Mouse (Mus musculus) liver, embryonic 15.5 days (tissue): ENCODE results near the gene Pan3. TPM values are rescaled to one million over a fixed set of nuclear protein-coding genes. Genes with fewer than 3 reads are reported as not detected.

Experiments used
- ATAC-seq: fragments of 200-750 bp; cut with Nextera tagmentation; 2 replicates; pipeline ENCODE4 v1.8.0; 2017; ENCODE audit warnings: moderate number of reproducible peaks, mild to moderate bottlenecking, moderate library complexity; ENCODE audit not compliant: insufficient read depth
- H3K27ac ChIP-seq: fragments of 300-500 bp; sonication (generic); replicated peaks from 2 replicates; pipeline ENCODE4 v1.5.1; 2015; ENCODE audit warnings: mild to moderate bottlenecking, inconsistent platforms
- H3K27me3 ChIP-seq: fragments of 300-500 bp; sonication (generic); 2 replicates; pipeline ENCODE4 v1.6.1; 2015; ENCODE audit warnings: mild to moderate bottlenecking, inconsistent platforms
- H3K36me3 ChIP-seq: fragments of 300-500 bp; sonication (generic); replicated peaks from 2 replicates; pipeline ENCODE4 v1.6.1; 2015; ENCODE audit warnings: moderate library complexity, mild to moderate bottlenecking, inconsistent platforms
- H3K4me1 ChIP-seq: fragments of 300-500 bp; sonication (generic); replicated peaks from 2 replicates; pipeline ENCODE4 v1.6.1; 2015; ENCODE audit warnings: inconsistent platforms
- H3K4me2 ChIP-seq: fragments of 300-500 bp; sonication (generic); 2 replicates; pipeline ENCODE4 v1.6.1; 2015; ENCODE audit warnings: moderate library complexity, mild to moderate bottlenecking, inconsistent platforms
- H3K4me3 ChIP-seq: fragments of 300-500 bp; sonication (generic); replicated peaks from 2 replicates; pipeline ENCODE4 v1.5.1; 2015; ENCODE audit warnings: mild to moderate bottlenecking, inconsistent platforms
- H3K9ac ChIP-seq: fragments of 300-500 bp; sonication (generic); 2 replicates; pipeline ENCODE4 v1.6.1; 2015; ENCODE audit warnings: moderate library complexity, mild to moderate bottlenecking, inconsistent platforms
- H3K9me3 ChIP-seq: fragments of 300-500 bp; sonication (generic); replicated peaks from 2 replicates; pipeline ENCODE4 v1.6.1; 2016; ENCODE audit warnings: inconsistent platforms
- WGBS: fragments of 180-500 bp; shearing (Covaris S2); methylation state at CpG from one replicate; pipeline ENCODE4 v1.1.7; 2015; ENCODE audit warnings: mixed read lengths; ENCODE audit not compliant: insufficient replicate concordance; 5-methylcytosine and 5-hydroxymethylcytosine counted together
- polyA plus RNA-seq: library from polyadenylated mRNA; unstranded; fragments of >200 nt; fragmentation: Nextera tagmentation; extraction: Ambion mirVana; gene quantifications from 2 replicates; pipeline ENCODE4 v1.2.1, GENCODE M21; 2015

Pan3 gene
- polyA plus RNA-seq, 1 experiment from 2014 or later = 28.7 TPM

DNA sequence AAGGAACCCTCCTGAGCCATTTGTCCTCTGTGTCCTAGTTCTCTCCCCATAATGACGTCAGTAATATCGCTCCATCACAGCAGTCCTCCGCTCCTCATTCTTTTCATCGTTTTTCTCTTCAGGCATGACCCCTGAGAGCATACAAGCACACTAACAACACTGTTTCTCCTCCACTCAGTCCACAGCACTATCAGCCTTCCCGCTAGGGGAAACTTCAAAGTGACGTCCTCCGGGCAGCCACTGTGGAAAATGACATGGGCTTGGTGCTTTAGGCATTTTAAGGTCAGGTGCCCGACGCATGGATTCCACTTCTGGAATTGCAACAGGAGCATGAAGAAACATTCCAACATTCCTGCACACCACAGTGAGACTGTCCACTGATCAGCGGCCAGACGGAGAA lies 28.9 kb upstream of the Pan3 start:
- Histone ChIP-seq H3K4me1 (peaks cover 8% of the 10 kb centered on the region; the same call in 1 of the 2 replicates), H3K9ac (no peak overlapping the region), H3K27me3 (peaks cover 50% of the 10 kb centered on the region), H3K4me2 (no peak overlapping the region), H3K27ac (no peak overlapping the region), H3K4me3 (no peak overlapping the region), H3K9me3 (no peaks in the 10 kb centered on the region), H3K36me3 (no peaks in the 10 kb centered on the region)
- no peak for ATAC-seq
- 29% methylated on average over 11 of the region's 11 CpGs for WGBS

- no peak overlapping the region for H3K9ac ChIP-seq
- ATAC-seq = no peak
- WGBS = 18% methylated on average over 5 of the region's 5 CpGs
Measured at GRCm38 (mm10) chr5:147402505-147402904, 27.5 kb upstream of the Pan3 start.

DNA sequence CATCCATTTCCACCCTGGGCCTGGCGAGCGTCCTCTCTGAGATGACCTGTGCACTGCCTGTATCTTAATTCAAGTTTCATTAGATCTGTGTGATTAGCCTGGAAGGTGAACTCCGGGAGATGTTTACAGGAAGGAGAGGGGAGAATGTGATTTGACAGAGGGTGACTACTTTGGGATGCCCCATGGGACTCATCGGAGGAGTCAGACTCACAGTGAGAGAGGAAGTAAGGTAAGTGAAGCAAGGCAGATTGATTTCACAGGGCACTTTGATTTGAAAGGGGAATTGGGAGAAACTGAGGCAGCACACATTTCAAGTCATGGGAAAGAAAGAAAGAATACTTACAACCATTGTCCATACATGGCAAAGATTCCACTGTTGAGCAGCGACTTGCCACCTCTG lies 23.8 kb upstream of the Pan3 start:
- Histone ChIP-seq H3K9me3 (no peaks in the 10 kb centered on the region), H3K27me3 (peaks cover 14% of the 10 kb centered on the region), H3K4me3 (no peak overlapping the region), H3K36me3 (no peaks in the 10 kb centered on the region), H3K4me2 (no peak overlapping the region), H3K27ac (no peak overlapping the region), H3K4me1 (no peaks in the 10 kb centered on the region), H3K9ac (no peak overlapping the region)
- no peak for ATAC-seq
- WGBS = 70% methylated on average over 5 of the region's 5 CpGs

More at GRCm38 (mm10) chr5:147402505-147402904, 27.5 kb upstream of the Pan3 start:
- no peaks in the 10 kb centered on the region for H3K36me3 ChIP-seq
- no peak overlapping the region for H3K4me3 ChIP-seq
- H3K9me3 ChIP-seq = no peaks in the 10 kb centered on the region
- no peak overlapping the region for H3K27ac ChIP-seq
- peaks cover 8% of the 10 kb centered on the region; the same call in 1 of the 2 replicates for H3K4me1 ChIP-seq
- H3K27me3 ChIP-seq = peaks cover 50% of the 10 kb centered on the region
- H3K4me2 ChIP-seq = no peak overlapping the region

- H3K4me3 ChIP-seq = 0 out of 2 replicates have a peak overlapping the region, but pooled peaks have one; percentile 4
- H3K36me3 ChIP-seq = no peaks in the 10 kb centered on the region
- 0 out of 2 replicates have a peak, but pooled peaks have one; percentile 34 for ATAC-seq
- H3K4me1 ChIP-seq = no peaks in the 10 kb centered on the region
- H3K27ac ChIP-seq = no peak overlapping the region
- H3K4me2 ChIP-seq = peak overlapping the region; percentile 33
- H3K27me3 ChIP-seq = no peaks in the 10 kb centered on the region
- no peak overlapping the region for H3K9ac ChIP-seq
- WGBS = 61% methylated on average over 29 of the region's 29 CpGs
- no peaks in the 10 kb centered on the region for H3K9me3 ChIP-seq
Measured at GRCm38 (mm10) chr5:147408731-147409130, 21.2 kb upstream of the Pan3 start.

DNA sequence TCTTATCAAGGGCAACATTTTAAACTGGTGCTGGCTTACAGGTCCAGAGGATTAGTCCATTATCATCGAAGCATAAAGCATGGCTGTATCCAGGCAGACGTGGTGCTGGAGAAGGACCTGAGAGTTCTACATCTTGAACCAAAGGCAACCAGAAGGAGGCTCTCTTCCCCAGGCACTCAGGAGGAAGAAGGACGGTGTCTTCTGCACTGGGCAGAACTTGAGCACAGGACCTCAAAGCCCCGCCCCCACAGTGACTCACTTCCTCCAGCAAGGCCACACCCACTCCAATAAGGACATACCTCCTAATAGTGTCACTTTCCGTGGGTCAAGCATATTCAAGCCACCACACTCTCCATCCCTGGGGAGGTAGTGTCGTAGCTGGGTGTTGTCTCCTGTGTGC lies 19.4 kb upstream of the Pan3 start:
- Histone ChIP-seq H3K27ac (no peak overlapping the region), H3K36me3 (no peaks in the 10 kb centered on the region), H3K4me3 (no peak overlapping the region), H3K9ac (no peak overlapping the region), H3K27me3 (no peaks in the 10 kb centered on the region), H3K9me3 (no peaks in the 10 kb centered on the region), H3K4me1 (no peaks in the 10 kb centered on the region), H3K4me2 (no peak overlapping the region)
- WGBS = 63% methylated on average over 6 of the region's 6 CpGs
- no peak for ATAC-seq

DNA sequence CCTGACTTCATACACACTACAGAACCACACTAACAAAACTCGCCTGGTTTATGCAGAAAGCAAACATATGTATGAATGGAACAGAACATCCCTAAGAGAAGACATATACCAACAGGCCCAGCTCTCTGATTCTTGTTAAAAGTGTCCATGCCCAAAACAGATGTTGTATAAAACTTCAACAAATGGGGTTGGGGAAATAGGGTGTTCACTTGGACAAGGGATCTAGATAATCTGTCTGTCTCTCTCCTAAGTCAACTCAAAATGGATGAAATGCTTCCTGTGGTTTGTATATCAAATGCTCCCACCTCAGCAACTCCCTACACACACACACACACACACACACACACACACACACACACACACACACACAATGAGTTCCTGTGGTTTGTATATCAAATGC lies 12.0 kb upstream of the Pan3 start:
- no peak for ATAC-seq
- no peaks in the 10 kb centered on the region for H3K9me3 ChIP-seq
- H3K36me3 ChIP-seq = no peaks in the 10 kb centered on the region
- H3K27ac ChIP-seq = no peak overlapping the region
- no peak overlapping the region for H3K4me2 ChIP-seq
- no peak overlapping the region for H3K9ac ChIP-seq
- no peak overlapping the region for H3K4me3 ChIP-seq
- H3K4me1 ChIP-seq = peaks cover 3% of the 10 kb centered on the region; the same call in 1 of the 2 replicates
- H3K27me3 ChIP-seq = no peaks in the 10 kb centered on the region
- WGBS = 33% methylated on average over 1 of the region's 1 CpGs

DNA sequence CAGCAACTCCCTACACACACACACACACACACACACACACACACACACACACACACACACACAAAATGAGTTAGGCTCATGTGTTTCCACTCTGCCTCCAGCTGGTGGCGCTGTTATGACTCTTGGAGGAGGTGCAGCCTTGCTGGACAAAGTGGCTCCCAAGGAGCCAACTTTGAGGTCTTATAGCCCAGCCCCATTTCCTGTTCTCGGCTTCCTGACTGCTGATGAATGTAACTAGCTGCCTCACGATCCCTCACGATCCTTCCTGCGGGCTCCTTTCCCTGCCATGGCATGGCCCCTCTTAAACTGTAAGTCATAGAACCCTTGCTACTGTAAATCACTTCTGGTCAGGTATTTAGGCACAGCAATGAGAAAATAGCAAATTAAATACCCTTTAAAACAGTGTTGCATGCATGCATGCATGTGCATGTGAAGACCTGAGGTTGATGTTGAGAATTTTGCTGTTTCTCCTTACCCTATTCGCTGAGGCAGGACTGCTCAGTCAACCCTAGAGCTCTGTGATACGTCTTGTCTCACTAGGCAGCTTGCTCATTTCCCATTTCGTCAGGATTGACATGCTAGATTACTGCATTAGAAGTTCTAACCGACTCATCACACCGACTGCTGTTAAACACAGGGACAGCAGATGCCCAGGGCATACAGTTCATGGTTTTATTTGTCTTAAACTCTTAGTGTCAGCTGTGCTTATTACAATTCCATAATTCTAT lies 11.4 kb upstream of the Pan3 start:
- 4% methylated on average over 10 of the region's 10 CpGs for WGBS
- peak overlapping the region; percentile 56 for H3K4me2 ChIP-seq
- peak; percentile 63 for ATAC-seq

GRCm38 (mm10) chr5:147423612-147424011 lies 6.3 kb upstream of the Pan3 start:
- Histone ChIP-seq H3K9ac (no peak overlapping the region), H3K4me2 (no peak overlapping the region), H3K9me3 (no peaks in the 10 kb centered on the region), H3K27ac (no peak overlapping the region), H3K36me3 (no peaks in the 10 kb centered on the region), H3K4me1 (peaks cover 18% of the 10 kb centered on the region), H3K27me3 (no peaks in the 10 kb centered on the region), H3K4me3 (no peak overlapping the region)
- ATAC-seq = no peak
- WGBS = 84% methylated on average over 6 of the region's 6 CpGs

More for the DNA sequence above, 11.4 kb upstream of the Pan3 start:
- Histone ChIP-seq H3K9me3 (no peaks in the 10 kb centered on the region), H3K27me3 (no peaks in the 10 kb centered on the region), H3K4me3 (peak overlapping the region; percentile 21), H3K9ac (no peak overlapping the region), H3K36me3 (no peaks in the 10 kb centered on the region), H3K4me1 (peaks cover 3% of the 10 kb centered on the region; the same call in 1 of the 2 replicates), H3K27ac (no peak overlapping the region)

DNA sequence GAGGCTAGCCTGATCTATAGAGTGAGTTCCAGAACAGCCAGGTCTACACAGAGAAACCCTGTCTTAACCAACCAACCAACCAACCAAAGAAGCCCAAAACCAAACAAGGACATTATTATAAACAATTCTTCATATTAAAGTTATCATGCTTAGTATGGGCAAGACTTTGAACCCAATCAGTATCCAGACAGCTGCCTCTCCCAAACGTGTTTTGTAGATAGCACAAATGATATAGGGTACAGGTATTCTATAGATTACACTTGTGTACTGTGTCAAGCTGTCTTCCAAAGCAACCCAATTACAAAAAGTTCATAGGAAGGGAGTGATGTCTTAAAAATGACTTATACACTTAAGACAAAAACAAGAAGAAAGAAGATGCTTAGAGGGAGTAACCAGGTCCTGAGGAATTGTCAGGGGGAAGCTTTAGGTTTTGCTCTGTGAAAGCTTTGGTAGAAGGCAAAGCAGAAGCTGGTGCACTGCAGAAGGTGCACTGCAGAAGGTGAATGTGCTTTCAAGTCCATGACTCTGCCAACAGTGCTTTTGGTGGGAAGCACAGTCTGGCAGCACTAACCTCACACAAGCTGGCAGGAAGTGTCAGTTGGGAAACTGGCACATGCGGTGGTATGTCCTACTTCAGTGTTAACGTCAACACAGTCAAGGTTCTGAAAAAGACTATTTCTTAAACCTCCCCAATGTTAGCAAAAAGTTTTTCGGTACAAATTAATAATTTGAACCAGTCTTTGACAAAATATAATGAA lies 3.7 kb upstream of the Pan3 start:
- Histone ChIP-seq H3K36me3 (no peaks in the 10 kb centered on the region), H3K27me3 (no peaks in the 10 kb centered on the region), H3K4me1 (peaks cover 29% of the 10 kb centered on the region), H3K9ac (no peak overlapping the region), H3K4me3 (no peak overlapping the region), H3K9me3 (no peaks in the 10 kb centered on the region), H3K27ac (peak overlapping the region; percentile 48), H3K4me2 (no peak overlapping the region)
- no peak for ATAC-seq
- WGBS = 27% methylated on average over 4 of the region's 4 CpGs

- Histone ChIP-seq H3K9me3 (no peaks in the 10 kb centered on the region), H3K36me3 (peaks cover 13% of the 10 kb centered on the region), H3K4me3 (peak overlapping the region; percentile 100), H3K4me1 (peaks cover 59% of the 10 kb centered on the region), H3K27me3 (no peaks in the 10 kb centered on the region), H3K27ac (peak overlapping the region; percentile 100), H3K4me2 (peak overlapping the region; percentile 85), H3K9ac (peak overlapping the region; percentile 98)
- ATAC-seq = peak; percentile 89
- under 1% methylated on average over 74 of the region's 91 CpGs for WGBS
Measured at GRCm38 (mm10) chr5:147430361-147430935, 487 bp downstream of the Pan3 start.
